Mouse (Mus musculus) hindbrain, embryonic 13.5 days (tissue): ENCODE data around the gene Ttk. TPM values are rescaled to one million over a fixed set of nuclear protein-coding genes. Genes with fewer than 3 reads are reported as not detected.

Source experiments
- ATAC-seq: fragments of 200-750 bp; cut with Nextera tagmentation; 2 replicates; pipeline ENCODE4 v1.8.0; 2017; ENCODE audit warnings: moderate TSS enrichment; ENCODE audit not compliant: low FRiP score
- H3K27ac ChIP-seq: fragments of 300-500 bp; sonication (generic); 2 replicates; pipeline ENCODE4 v1.5.1; 2015; ENCODE audit warnings: inconsistent platforms, mild to moderate bottlenecking, moderate library complexity
- H3K27me3 ChIP-seq: fragments of 300-500 bp; sonication (generic); 2 replicates; pipeline ENCODE4 v1.6.1; 2015; ENCODE audit warnings: mild to moderate bottlenecking, inconsistent platforms
- H3K36me3 ChIP-seq: fragments of 300-500 bp; sonication (generic); 2 replicates; pipeline ENCODE4 v1.6.1; 2015; ENCODE audit warnings: mild to moderate bottlenecking, inconsistent platforms
- H3K4me1 ChIP-seq: fragments of 300-500 bp; sonication (generic); replicated peaks from 2 replicates; pipeline ENCODE4 v1.6.1; 2015; ENCODE audit warnings: inconsistent platforms
- H3K4me2 ChIP-seq: fragments of 300-500 bp; sonication (generic); 2 replicates; pipeline ENCODE4 v1.6.1; 2015; ENCODE audit warnings: inconsistent platforms, mild to moderate bottlenecking, moderate library complexity
- H3K4me3 ChIP-seq: fragments of 300-500 bp; sonication (generic); 2 replicates; pipeline ENCODE4 v1.5.1; 2015; ENCODE audit warnings: mild to moderate bottlenecking, inconsistent platforms
- H3K9ac ChIP-seq: fragments of 300-500 bp; sonication (generic); 2 replicates; pipeline ENCODE4 v1.6.1; 2015; ENCODE audit warnings: mild to moderate bottlenecking, inconsistent platforms
- H3K9me3 ChIP-seq: fragments of 300-500 bp; sonication (generic); 2 replicates; pipeline ENCODE4 v1.6.1; 2016; ENCODE audit warnings: inconsistent platforms
- WGBS: fragments of 180-500 bp; shearing (Covaris S2); methylation state at CpG from one replicate; pipeline ENCODE4 v1.1.7; 2015; 5-methylcytosine and 5-hydroxymethylcytosine counted together
- polyA plus RNA-seq: library from polyadenylated mRNA; unstranded; fragments of >200 nt; fragmentation: Nextera tagmentation; extraction: Ambion mirVana; gene quantifications from 2 replicates; pipeline ENCODE4 v1.2.1, GENCODE M21; 2015

Gene Ttk
- polyA plus RNA-seq, 1 experiment from 2014 or later: 8.3 TPM

DNA sequence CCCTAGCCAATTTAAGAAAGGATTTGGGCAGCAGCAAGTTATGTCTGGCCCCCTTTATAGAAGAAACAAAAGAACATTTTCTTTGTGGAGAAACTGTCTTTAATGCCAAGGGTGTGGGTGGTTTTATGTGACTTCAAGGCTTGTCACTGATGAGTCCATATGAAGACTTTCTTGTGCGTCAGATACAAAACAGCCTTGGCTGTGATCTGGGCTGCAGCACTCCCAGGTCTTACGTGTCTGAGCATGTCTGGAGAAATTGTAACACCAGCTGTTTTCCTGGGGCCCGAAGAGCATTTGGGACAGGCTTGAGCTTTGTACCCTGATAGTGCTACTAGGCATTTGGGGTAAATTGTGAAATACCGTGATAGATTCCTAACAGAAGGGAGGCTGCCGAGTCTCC is 11.6 kb upstream of the Ttk start:
- no peak overlapping the region for H3K9ac ChIP-seq

DNA sequence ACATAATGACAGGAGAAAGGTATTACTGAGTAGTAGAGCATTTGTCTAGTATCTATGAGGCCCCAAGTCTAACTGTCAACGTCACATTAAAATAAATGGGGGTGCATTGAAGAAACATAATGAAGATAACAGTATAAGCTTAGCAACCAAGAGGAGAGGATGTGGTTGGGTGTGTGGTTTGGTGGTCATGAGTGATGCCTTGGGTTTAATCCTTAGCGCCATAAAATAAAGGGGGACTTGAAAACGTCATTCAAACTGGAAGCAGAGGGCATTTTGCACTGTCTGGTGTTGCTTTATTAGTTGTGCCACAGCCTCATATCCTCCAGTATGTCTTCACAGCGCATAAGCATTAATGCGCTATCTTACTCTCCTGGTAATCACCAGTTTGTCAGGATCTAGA is 4.6 kb upstream of the Ttk start:
- H3K9me3 ChIP-seq: no peaks in the 10 kb centered on the region
- H3K27ac ChIP-seq: no peak overlapping the region
- no peaks in the 10 kb centered on the region for H3K36me3 ChIP-seq
- H3K27me3 ChIP-seq: no peaks in the 10 kb centered on the region
- no peak for ATAC-seq
- no peak overlapping the region for H3K4me2 ChIP-seq
- WGBS: 86% methylated on average over 5 of the region's 5 CpGs
- no peak overlapping the region for H3K4me3 ChIP-seq
- no peak overlapping the region for H3K9ac ChIP-seq
- peaks cover 3% of the 10 kb centered on the region for H3K4me1 ChIP-seq

More for the DNA sequence above, 11.6 kb upstream of the Ttk start:
- Histone ChIP-seq H3K4me2 (no peak overlapping the region), H3K27me3 (no peaks in the 10 kb centered on the region), H3K9me3 (no peaks in the 10 kb centered on the region), H3K27ac (no peak overlapping the region), H3K36me3 (no peaks in the 10 kb centered on the region), H3K4me3 (no peak overlapping the region), H3K4me1 (no peaks in the 10 kb centered on the region)
- 83% methylated on average over 5 of the region's 5 CpGs for WGBS
- no peak for ATAC-seq

- Histone ChIP-seq H3K27me3 (no peaks in the 10 kb centered on the region), H3K4me1 (peaks cover 9% of the 10 kb centered on the region), H3K4me3 (no peak overlapping the region), H3K36me3 (no peaks in the 10 kb centered on the region), H3K9ac (no peak overlapping the region), H3K9me3 (no peaks in the 10 kb centered on the region), H3K27ac (no peak overlapping the region), H3K4me2 (no peak overlapping the region)
- ATAC-seq: no peak
- 80% methylated on average over 8 of the region's 8 CpGs for WGBS
Measured at GRCm38 (mm10) chr9:83831152-83831551, 3.3 kb upstream of the Ttk start.

GRCm38 (mm10) chr9:83834748-83835313 is 342 bp downstream of the Ttk start:
- H3K4me1 ChIP-seq: peaks cover 9% of the 10 kb centered on the region
- no peaks in the 10 kb centered on the region for H3K9me3 ChIP-seq
- no peaks in the 10 kb centered on the region for H3K36me3 ChIP-seq
- no peak overlapping the region for H3K27ac ChIP-seq
- H3K9ac ChIP-seq: peak overlapping the region; percentile 86
- 2% methylated on average over 25 of the region's 27 CpGs for WGBS
- H3K27me3 ChIP-seq: no peaks in the 10 kb centered on the region
- peak overlapping the region; percentile 89 for H3K4me2 ChIP-seq
- peak; percentile 81 for ATAC-seq
- H3K4me3 ChIP-seq: peak overlapping the region; percentile 70

- 98% methylated on average over 3 of the region's 3 CpGs for WGBS
- ATAC-seq: no peak
Measured at GRCm38 (mm10) chr9:83852464-83852863, 18.0 kb downstream of the Ttk start.

GRCm38 (mm10) chr9:83865165-83865564 is 30.7 kb downstream of the Ttk start:
- ATAC-seq: no peak
- no peak overlapping the region for H3K9ac ChIP-seq
- no peaks in the 10 kb centered on the region for H3K9me3 ChIP-seq
- H3K4me1 ChIP-seq: no peaks in the 10 kb centered on the region
- H3K36me3 ChIP-seq: peaks cover 2% of the 10 kb centered on the region; the same call in 1 of the 2 replicates
- no peak overlapping the region for H3K4me3 ChIP-seq
- no peak overlapping the region for H3K4me2 ChIP-seq
- no peak overlapping the region for H3K27ac ChIP-seq
- WGBS: 96% methylated on average over 4 of the region's 4 CpGs
- H3K27me3 ChIP-seq: no peaks in the 10 kb centered on the region

More at GRCm38 (mm10) chr9:83852464-83852863, 18.0 kb downstream of the Ttk start:
- peaks cover 5% of the 10 kb centered on the region; the same call in 1 of the 2 replicates for H3K36me3 ChIP-seq
- H3K4me1 ChIP-seq: no peaks in the 10 kb centered on the region
- H3K4me3 ChIP-seq: no peak overlapping the region
- no peaks in the 10 kb centered on the region for H3K27me3 ChIP-seq
- H3K9me3 ChIP-seq: no peaks in the 10 kb centered on the region
- H3K27ac ChIP-seq: no peak overlapping the region
- no peak overlapping the region for H3K9ac ChIP-seq
- H3K4me2 ChIP-seq: no peak overlapping the region

GRCm38 (mm10) chr9:83882191-83882590 is 47.7 kb downstream of the Ttk start:
- no peaks in the 10 kb centered on the region for H3K27me3 ChIP-seq
- H3K9me3 ChIP-seq: no peaks in the 10 kb centered on the region
- H3K4me3 ChIP-seq: no peak overlapping the region
- H3K36me3 ChIP-seq: no peaks in the 10 kb centered on the region
- H3K27ac ChIP-seq: no peak overlapping the region
- no peaks in the 10 kb centered on the region for H3K4me1 ChIP-seq
- no peak overlapping the region for H3K4me2 ChIP-seq
- H3K9ac ChIP-seq: no peak overlapping the region
- no peak for ATAC-seq
- WGBS: 79% methylated on average over 6 of the region's 6 CpGs

GRCm38 (mm10) chr9:83886149-83886548 is 51.7 kb downstream of the Ttk start:
- Histone ChIP-seq H3K9ac (no peak overlapping the region), H3K4me2 (no peak overlapping the region), H3K36me3 (no peaks in the 10 kb centered on the region), H3K27ac (no peak overlapping the region), H3K4me3 (no peak overlapping the region), H3K9me3 (no peaks in the 10 kb centered on the region), H3K4me1 (no peaks in the 10 kb centered on the region), H3K27me3 (no peaks in the 10 kb centered on the region)
- no peak for ATAC-seq

- H3K4me1 ChIP-seq: no peaks in the 10 kb centered on the region
- no peaks in the 10 kb centered on the region for H3K9me3 ChIP-seq
- no peak overlapping the region for H3K4me2 ChIP-seq
- H3K9ac ChIP-seq: no peak overlapping the region
- no peaks in the 10 kb centered on the region for H3K36me3 ChIP-seq
- H3K27me3 ChIP-seq: no peaks in the 10 kb centered on the region
- no peak overlapping the region for H3K27ac ChIP-seq
- ATAC-seq: no peak
- 92% methylated on average over 5 of the region's 5 CpGs for WGBS
- H3K4me3 ChIP-seq: no peak overlapping the region
Measured at GRCm38 (mm10) chr9:83888214-83888613, 53.7 kb downstream of the Ttk start.

GRCm38 (mm10) chr9:83893073-83893472 is 58.6 kb downstream of the Ttk start:
- Histone ChIP-seq H3K9me3 (no peaks in the 10 kb centered on the region), H3K36me3 (no peaks in the 10 kb centered on the region), H3K27ac (no peak overlapping the region), H3K4me3 (no peak overlapping the region), H3K4me2 (no peak overlapping the region), H3K4me1 (no peaks in the 10 kb centered on the region), H3K27me3 (no peaks in the 10 kb centered on the region), H3K9ac (no peak overlapping the region)
- 76% methylated on average over 8 of the region's 8 CpGs for WGBS
- ATAC-seq: no peak

GRCm38 (mm10) chr9:83893767-83894330 is 59.4 kb downstream of the Ttk start:
- Histone ChIP-seq H3K27ac (no peak overlapping the region), H3K4me1 (no peaks in the 10 kb centered on the region), H3K9ac (no peak overlapping the region), H3K4me3 (no peak overlapping the region), H3K4me2 (no peak overlapping the region), H3K9me3 (no peaks in the 10 kb centered on the region), H3K27me3 (no peaks in the 10 kb centered on the region), H3K36me3 (no peaks in the 10 kb centered on the region)
- ATAC-seq: no peak
- WGBS: 92% methylated on average over 4 of the region's 4 CpGs

DNA sequence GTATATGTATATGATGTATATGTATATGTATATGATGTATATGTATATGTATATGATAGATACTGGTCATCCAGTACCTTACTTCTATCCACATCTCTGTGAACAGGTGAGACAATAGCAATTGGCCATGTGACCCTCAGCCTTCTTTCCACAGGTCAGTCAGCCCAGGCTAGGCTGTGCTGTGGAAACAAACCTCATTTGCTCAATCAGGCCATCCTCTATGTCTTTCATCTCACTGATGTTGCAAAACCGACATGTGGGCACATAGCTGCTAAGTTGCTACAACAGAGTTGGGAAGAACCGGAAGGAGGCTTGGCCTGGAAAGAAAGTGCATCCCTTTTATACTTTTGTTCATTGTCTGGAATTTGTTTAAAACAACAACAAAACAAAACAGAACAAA is 67.6 kb downstream of the Ttk start:
- WGBS: 86% methylated on average over 2 of the region's 2 CpGs
- Histone ChIP-seq H3K4me2 (no peak overlapping the region), H3K27me3 (no peaks in the 10 kb centered on the region), H3K27ac (no peak overlapping the region), H3K9me3 (no peaks in the 10 kb centered on the region), H3K9ac (no peak overlapping the region), H3K4me3 (no peak overlapping the region), H3K4me1 (no peaks in the 10 kb centered on the region), H3K36me3 (no peaks in the 10 kb centered on the region)
- no peak for ATAC-seq

DNA sequence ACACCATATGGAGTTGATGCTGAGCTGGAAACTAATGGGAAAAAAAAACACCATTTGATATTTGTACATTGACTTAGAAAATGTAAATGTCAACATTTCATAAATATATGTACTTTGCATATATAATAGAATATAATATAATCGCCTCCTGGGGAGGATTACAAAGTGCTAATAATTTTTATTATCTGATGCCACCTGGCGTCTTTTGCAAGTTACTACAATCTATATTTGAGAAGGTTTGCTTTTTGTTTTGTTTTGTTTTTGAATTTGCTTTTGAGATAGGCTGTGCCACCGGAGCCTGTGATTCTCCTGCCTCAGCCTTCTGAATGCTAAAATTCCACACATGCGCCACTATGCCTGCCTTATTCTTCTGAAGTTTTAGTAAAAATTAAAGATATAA is 71.3 kb downstream of the Ttk start:
- no peak for ATAC-seq
- no peak overlapping the region for H3K4me2 ChIP-seq
- no peak overlapping the region for H3K9ac ChIP-seq
- H3K27ac ChIP-seq: no peak overlapping the region
- H3K4me3 ChIP-seq: no peak overlapping the region
- H3K27me3 ChIP-seq: no peaks in the 10 kb centered on the region
- H3K36me3 ChIP-seq: no peaks in the 10 kb centered on the region
- no peaks in the 10 kb centered on the region for H3K4me1 ChIP-seq
- 78% methylated on average over 4 of the region's 4 CpGs for WGBS
- no peaks in the 10 kb centered on the region for H3K9me3 ChIP-seq
